Mouse (Mus musculus): ENCODE data around the gene Trit1. TPM values are rescaled to one million over a fixed set of nuclear protein-coding genes. Genes with fewer than 3 reads are reported as not detected.
A peak's percentile ranks its signal among the peaks of the same experiment; 100 is the strongest.
"Not testable (repeated sequence)": the region's sequence is repeated elsewhere in the genome, so short reads cannot be mapped to it uniquely, and the experiment has no call there.

Trit1 gene
- polyA plus RNA-seq, 1 experiment from 2014 or later: 27.6 TPM

GRCm38 (mm10) chr4:123000130-123000529, 16.3 kb upstream of the Trit1 start:
- Histone ChIP-seq H3K36me3 (peaks cover 40% of the 10 kb centered on the region), H3K4me2 (replicated peaks) (peak overlapping the region; percentile 84), H3K9ac (replicated peaks) (peak overlapping the region; percentile 63), H3K4me3 (replicated peaks) (peak overlapping the region; percentile 81), H3K9me3 (no peaks in the 10 kb centered on the region), H3K4me1 (replicated peaks) (peaks cover 59% of the 10 kb centered on the region), H3K27me3 (no peaks in the 10 kb centered on the region), H3K27ac (peak overlapping the region; percentile 96)
- 20% methylated on average over 14 of the region's 14 CpGs for WGBS
- ATAC-seq: no peak

GRCm38 (mm10) chr4:123000617-123001342, 15.6 kb upstream of the Trit1 start:
- peaks cover 40% of the 10 kb centered on the region for H3K36me3 ChIP-seq
- ATAC-seq: no peak
- H3K4me3 ChIP-seq (replicated peaks): peak overlapping the region; percentile 81
- H3K9me3 ChIP-seq: no peaks in the 10 kb centered on the region
- 17% methylated on average over 17 of the region's 17 CpGs for WGBS
- H3K9ac ChIP-seq (replicated peaks): peak overlapping the region; percentile 63
- H3K27me3 ChIP-seq: no peaks in the 10 kb centered on the region
- H3K4me2 ChIP-seq (replicated peaks): peak overlapping the region; percentile 84
- H3K27ac ChIP-seq: peak overlapping the region; percentile 96
- H3K4me1 ChIP-seq (replicated peaks): peaks cover 58% of the 10 kb centered on the region

- 33% methylated on average over 15 of the region's 15 CpGs for WGBS
- Histone ChIP-seq H3K27ac (peak overlapping the region; percentile 32; the same call in 1 of the 2 replicates), H3K36me3 (peaks cover 35% of the 10 kb centered on the region), H3K27me3 (no peaks in the 10 kb centered on the region), H3K4me2 (replicated peaks) (no peak overlapping the region), H3K9me3 (no peaks in the 10 kb centered on the region), H3K4me3 (replicated peaks) (no peak overlapping the region), H3K4me1 (replicated peaks) (peaks cover 34% of the 10 kb centered on the region), H3K9ac (replicated peaks) (no peak overlapping the region)
- no peak for ATAC-seq
These were observed 11.1 kb upstream of the Trit1 start for GRCm38 (mm10) chr4:123005054-123005966.

GRCm38 (mm10) chr4:123012501-123012900, 3.9 kb upstream of the Trit1 start:
- not testable (repeated sequence) for ATAC-seq; H3K27me3 ChIP-seq; H3K4me3 ChIP-seq (replicated peaks); H3K9me3 ChIP-seq; H3K9ac ChIP-seq (replicated peaks); H3K36me3 ChIP-seq
- H3K4me1 ChIP-seq (replicated peaks): peaks cover 41% of the 10 kb centered on the region
- peak overlapping the region; percentile 99 for H3K27ac ChIP-seq
- H3K4me2 ChIP-seq (replicated peaks): peak overlapping the region; percentile 46; the same call in 1 of the 2 replicates
- WGBS: 87% methylated on average over 4 of the region's 4 CpGs

GRCm38 (mm10) chr4:123013346-123013945, 3.0 kb upstream of the Trit1 start:
- Histone ChIP-seq H3K9ac (replicated peaks) (peak overlapping the region; percentile 56), H3K36me3 (no peaks in the 10 kb centered on the region), H3K9me3 (no peaks in the 10 kb centered on the region), H3K27me3 (no peaks in the 10 kb centered on the region), H3K4me3 (replicated peaks) (peak overlapping the region; percentile 22), H3K27ac (peak overlapping the region; percentile 99), H3K4me1 (replicated peaks) (peaks cover 50% of the 10 kb centered on the region), H3K4me2 (replicated peaks) (peak overlapping the region; percentile 46)
- 1% methylated on average over 5 of the region's 5 CpGs for WGBS
- no peak for ATAC-seq

GRCm38 (mm10) chr4:123013949-123014406, 2.4 kb upstream of the Trit1 start:
- ATAC-seq: peak; percentile 79
- Histone ChIP-seq H3K9me3 (no peaks in the 10 kb centered on the region), H3K4me1 (replicated peaks) (peaks cover 56% of the 10 kb centered on the region), H3K9ac (replicated peaks) (peak overlapping the region; percentile 56), H3K4me3 (replicated peaks) (peak overlapping the region; percentile 22; the same call in 1 of the 2 replicates), H3K27me3 (no peaks in the 10 kb centered on the region), H3K4me2 (replicated peaks) (peak overlapping the region; percentile 46), H3K36me3 (0 out of 2 replicates have a peak, but pooled peaks cover 2% of the 10 kb centered on the region), H3K27ac (peak overlapping the region; percentile 99)
- 3% methylated on average over 3 of the region's 3 CpGs for WGBS

- Histone ChIP-seq H3K4me1 (replicated peaks) (peaks cover 61% of the 10 kb centered on the region), H3K4me2 (replicated peaks) (peak overlapping the region; percentile 46), H3K9me3 (no peaks in the 10 kb centered on the region), H3K27ac (peak overlapping the region; percentile 99), H3K4me3 (replicated peaks) (peak overlapping the region; percentile 9; the same call in 1 of the 2 replicates), H3K9ac (replicated peaks) (peak overlapping the region; percentile 41), H3K27me3 (no peaks in the 10 kb centered on the region), H3K36me3 (0 out of 2 replicates have a peak, but pooled peaks cover 4% of the 10 kb centered on the region)
- WGBS: 11% methylated on average over 7 of the region's 7 CpGs
- ATAC-seq: peak; percentile 53
These were observed 1.7 kb upstream of the Trit1 start for GRCm38 (mm10) chr4:123014501-123015282.

- H3K9ac ChIP-seq (replicated peaks): no peak overlapping the region
- 100% methylated on average over 3 of the region's 3 CpGs for WGBS
- no peaks in the 10 kb centered on the region for H3K9me3 ChIP-seq
- H3K4me3 ChIP-seq (replicated peaks): no peak overlapping the region
- H3K4me1 ChIP-seq (replicated peaks): peaks cover 47% of the 10 kb centered on the region
- H3K27me3 ChIP-seq: no peaks in the 10 kb centered on the region
- no peak overlapping the region for H3K27ac ChIP-seq
- no peak overlapping the region for H3K4me2 ChIP-seq (replicated peaks)
- H3K36me3 ChIP-seq: peaks cover 31% of the 10 kb centered on the region
- ATAC-seq: no peak
These were observed 5.2 kb downstream of the Trit1 start for GRCm38 (mm10) chr4:123021591-123021990.

- Histone ChIP-seq H3K36me3 (peaks cover 39% of the 10 kb centered on the region), H3K27me3 (no peaks in the 10 kb centered on the region), H3K9ac (replicated peaks) (no peak overlapping the region), H3K9me3 (no peaks in the 10 kb centered on the region), H3K4me3 (replicated peaks) (no peak overlapping the region), H3K27ac (no peak overlapping the region), H3K4me1 (replicated peaks) (peaks cover 37% of the 10 kb centered on the region), H3K4me2 (replicated peaks) (no peak overlapping the region)
- 100% methylated on average over 1 of the region's 1 CpGs for WGBS
- no peak for ATAC-seq
These were observed 6.5 kb downstream of the Trit1 start for GRCm38 (mm10) chr4:123022896-123023295.

- peak overlapping the region; percentile 56; the same call in 1 of the 2 replicates for H3K27ac ChIP-seq
- no peaks in the 10 kb centered on the region for H3K9me3 ChIP-seq
- peaks cover 15% of the 10 kb centered on the region for H3K4me1 ChIP-seq (replicated peaks)
- H3K9ac ChIP-seq (replicated peaks): no peak overlapping the region
- H3K27me3 ChIP-seq: no peaks in the 10 kb centered on the region
- H3K4me3 ChIP-seq (replicated peaks): no peak overlapping the region
- 80% methylated on average over 2 of the region's 2 CpGs for WGBS
- H3K4me2 ChIP-seq (replicated peaks): no peak overlapping the region
- no peak for ATAC-seq
- peaks cover 42% of the 10 kb centered on the region for H3K36me3 ChIP-seq
These were observed 9.0 kb downstream of the Trit1 start for GRCm38 (mm10) chr4:123025418-123025817.

- H3K27me3 ChIP-seq: no peaks in the 10 kb centered on the region
- no peaks in the 10 kb centered on the region for H3K9me3 ChIP-seq
- WGBS: 97% methylated on average over 13 of the region's 13 CpGs
- H3K4me3 ChIP-seq (replicated peaks): no peak overlapping the region
- H3K4me2 ChIP-seq (replicated peaks): no peak overlapping the region
- H3K36me3 ChIP-seq: peaks cover 49% of the 10 kb centered on the region
- ATAC-seq: no peak
- H3K27ac ChIP-seq: 0 out of 2 replicates have a peak overlapping the region, but pooled peaks have one; percentile 56
- H3K9ac ChIP-seq (replicated peaks): no peak overlapping the region
- peaks cover 15% of the 10 kb centered on the region for H3K4me1 ChIP-seq (replicated peaks)
These were observed 9.8 kb downstream of the Trit1 start for GRCm38 (mm10) chr4:123026161-123026560.
